Mouse (Mus musculus): Measurements from ENCODE around the gene Trpm7. TPM values are rescaled to one million over a fixed set of nuclear protein-coding genes. Genes with fewer than 3 reads are reported as not detected.
"Not testable (repeated sequence)": the region's sequence is repeated elsewhere in the genome, so short reads cannot be mapped to it uniquely, and the experiment has no call there.

Trpm7 gene
- polyA plus RNA-seq, 1 experiment from 2014 or later, result 18.6 TPM

GRCm38 (mm10) chr2:126885871-126886270, 9.8 kb upstream of the Trpm7 start:
- H3K9ac ChIP-seq, result no peak overlapping the region
- 52% methylated on average over 2 of the region's 2 CpGs for WGBS (ENCODE audit: insufficient replicate concordance)
- no peaks in the 10 kb centered on the region for H3K36me3 ChIP-seq (replicated peaks)
- no peaks in the 10 kb centered on the region for H3K9me3 ChIP-seq (replicated peaks)
- H3K4me2 ChIP-seq, result no peak overlapping the region
- H3K4me1 ChIP-seq (replicated peaks), result no peaks in the 10 kb centered on the region
- H3K27ac ChIP-seq (replicated peaks), result no peak overlapping the region
- H3K27me3 ChIP-seq, result no peaks in the 10 kb centered on the region
- ATAC-seq (ENCODE audit: insufficient read depth), result no peak
- no peak overlapping the region for H3K4me3 ChIP-seq (replicated peaks)

- 28% methylated on average over 2 of the region's 2 CpGs for WGBS (ENCODE audit: insufficient replicate concordance)
- H3K4me2 ChIP-seq; H3K4me1 ChIP-seq (replicated peaks); H3K4me3 ChIP-seq (replicated peaks); H3K9me3 ChIP-seq (replicated peaks); H3K9ac ChIP-seq; H3K27ac ChIP-seq (replicated peaks); H3K27me3 ChIP-seq; ATAC-seq (ENCODE audit: insufficient read depth); H3K36me3 ChIP-seq (replicated peaks): not testable (repeated sequence)
Observed at GRCm38 (mm10) chr2:126882711-126883110, 6.7 kb upstream of the Trpm7 start.

- no peak overlapping the region for H3K4me3 ChIP-seq (replicated peaks)
- H3K27ac ChIP-seq (replicated peaks), result no peak overlapping the region
- H3K9ac ChIP-seq, result no peak overlapping the region
- no peak overlapping the region for H3K4me2 ChIP-seq
- H3K36me3 ChIP-seq (replicated peaks), result no peaks in the 10 kb centered on the region
- WGBS (ENCODE audit: insufficient replicate concordance), result 87% methylated on average over 1 of the region's 1 CpGs
- H3K4me1 ChIP-seq (replicated peaks), result peaks cover 22% of the 10 kb centered on the region
- no peaks in the 10 kb centered on the region for H3K27me3 ChIP-seq
- H3K9me3 ChIP-seq (replicated peaks), result no peaks in the 10 kb centered on the region
- ATAC-seq (ENCODE audit: insufficient read depth), result no peak
Observed at GRCm38 (mm10) chr2:126877991-126878390, 2.0 kb upstream of the Trpm7 start.

- whole genome bisulfite sequencing (ENCODE audit: insufficient replicate concordance), result 0% methylated on average over 18 of the region's 18 CpGs
- Histone ChIP-seq H3K27ac (replicated peaks) (peak overlapping the region; percentile 100), H3K9me3 (replicated peaks) (no peaks in the 10 kb centered on the region), H3K27me3 (no peaks in the 10 kb centered on the region), H3K36me3 (replicated peaks) (no peaks in the 10 kb centered on the region), H3K4me1 (replicated peaks) (peaks cover 27% of the 10 kb centered on the region), H3K9ac (peak overlapping the region; percentile 85), H3K4me2 (peak overlapping the region; percentile 90), H3K4me3 (replicated peaks) (peak overlapping the region; percentile 78)
- peak; percentile 49 for ATAC-seq (ENCODE audit: insufficient read depth)
Observed at GRCm38 (mm10) chr2:126875516-126875835, 554 bp downstream of the Trpm7 start.

DNA sequence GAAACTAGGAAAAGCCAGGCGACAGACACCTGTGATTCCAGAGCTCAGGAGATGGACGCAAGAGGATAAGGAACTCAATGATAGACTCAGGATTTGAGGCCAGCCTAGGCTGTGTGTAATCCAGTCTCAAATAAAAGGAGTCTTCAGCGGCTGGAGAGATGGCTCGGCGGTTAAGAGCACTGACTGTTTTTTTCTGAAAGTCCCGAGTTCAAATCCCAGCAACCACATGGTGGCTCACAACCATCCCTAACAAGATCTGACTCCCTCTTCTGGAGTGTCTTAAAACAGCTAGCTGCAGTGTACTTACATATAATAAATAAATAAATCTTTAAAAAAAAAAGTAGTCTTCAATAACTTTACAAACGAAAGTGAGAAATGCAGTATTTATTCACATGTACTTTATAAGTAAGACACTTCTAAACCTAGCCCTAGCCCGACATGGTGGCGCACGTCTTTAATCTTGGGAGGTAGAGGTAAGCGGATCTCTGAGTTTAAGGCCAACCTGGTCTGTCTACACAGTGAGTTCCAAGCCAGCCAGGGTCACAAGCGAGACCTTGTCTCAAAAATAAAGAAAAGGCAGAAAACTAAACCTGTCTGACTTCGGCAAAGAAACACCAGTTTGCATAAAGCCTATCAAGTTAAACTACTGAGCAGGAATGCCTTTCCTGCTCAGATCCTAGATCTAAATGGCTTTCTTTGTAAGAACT, 1.1 kb downstream of the Trpm7 start:
- Histone ChIP-seq H3K9me3 (replicated peaks) (no peaks in the 10 kb centered on the region), H3K4me2 (peak overlapping the region; percentile 90), H3K4me3 (replicated peaks) (peak overlapping the region; percentile 78), H3K9ac (peak overlapping the region; percentile 85), H3K27me3 (no peaks in the 10 kb centered on the region), H3K27ac (replicated peaks) (peak overlapping the region; percentile 100), H3K36me3 (replicated peaks) (no peaks in the 10 kb centered on the region), H3K4me1 (replicated peaks) (peaks cover 27% of the 10 kb centered on the region)
- ATAC-seq (ENCODE audit: insufficient read depth), result no peak
- whole genome bisulfite sequencing (ENCODE audit: insufficient replicate concordance), result 19% methylated on average over 13 of the region's 13 CpGs

GRCm38 (mm10) chr2:126866301-126866700, 9.7 kb downstream of the Trpm7 start:
- H3K9ac ChIP-seq, result no peak overlapping the region
- WGBS (ENCODE audit: insufficient replicate concordance), result 49% methylated on average over 1 of the region's 1 CpGs
- H3K9me3 ChIP-seq (replicated peaks), result no peaks in the 10 kb centered on the region
- ATAC-seq (ENCODE audit: insufficient read depth), result no peak
- no peak overlapping the region for H3K4me3 ChIP-seq (replicated peaks)
- no peaks in the 10 kb centered on the region for H3K36me3 ChIP-seq (replicated peaks)
- H3K27me3 ChIP-seq, result no peaks in the 10 kb centered on the region
- H3K27ac ChIP-seq (replicated peaks), result no peak overlapping the region
- peaks cover 16% of the 10 kb centered on the region for H3K4me1 ChIP-seq (replicated peaks)
- no peak overlapping the region for H3K4me2 ChIP-seq

DNA sequence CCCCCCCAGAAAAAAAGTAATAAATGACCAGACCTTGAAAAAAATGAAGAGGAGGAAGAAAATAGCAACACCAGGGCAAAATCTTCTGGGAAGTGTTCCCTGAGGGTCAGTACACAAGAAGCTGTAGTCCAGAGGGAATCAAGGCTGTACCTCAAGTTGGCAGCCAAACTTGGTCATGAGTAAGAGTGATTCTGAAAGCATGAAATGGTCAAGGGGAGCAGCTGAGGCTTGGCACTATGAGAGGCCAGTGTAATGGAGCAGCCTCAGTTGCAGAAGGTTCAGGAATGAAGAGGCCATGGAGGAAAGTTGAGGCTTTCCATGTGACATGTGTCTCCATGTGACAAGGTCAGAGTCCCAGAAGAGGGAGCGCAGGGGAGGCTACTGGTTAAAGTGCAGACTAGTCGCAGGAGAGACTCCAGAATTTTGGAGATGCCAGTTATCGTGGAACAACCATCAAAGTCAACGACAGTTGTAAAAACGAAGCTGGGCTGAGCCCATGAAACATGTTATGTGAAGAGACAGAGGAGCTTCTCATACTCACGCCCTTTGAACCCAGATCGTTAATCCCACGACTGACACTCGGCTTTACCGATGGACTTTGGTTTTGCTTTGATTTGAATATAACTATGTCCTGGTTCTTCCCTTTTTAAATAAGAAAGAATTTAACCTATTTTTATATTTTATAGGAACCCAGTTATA, 10.4 kb downstream of the Trpm7 start:
- Histone ChIP-seq H3K4me3 (replicated peaks) (no peak overlapping the region), H3K36me3 (replicated peaks) (no peaks in the 10 kb centered on the region), H3K27ac (replicated peaks) (no peak overlapping the region), H3K9me3 (replicated peaks) (no peaks in the 10 kb centered on the region), H3K4me1 (replicated peaks) (peaks cover 16% of the 10 kb centered on the region), H3K27me3 (no peaks in the 10 kb centered on the region), H3K9ac (no peak overlapping the region), H3K4me2 (peak overlapping the region; percentile 2; the same call in 1 of the 2 replicates)
- 0 out of 2 replicates have a peak, but pooled peaks have one; percentile 40 for ATAC-seq (ENCODE audit: insufficient read depth)
- 82% methylated on average over 10 of the region's 10 CpGs for WGBS (ENCODE audit: insufficient replicate concordance)

DNA sequence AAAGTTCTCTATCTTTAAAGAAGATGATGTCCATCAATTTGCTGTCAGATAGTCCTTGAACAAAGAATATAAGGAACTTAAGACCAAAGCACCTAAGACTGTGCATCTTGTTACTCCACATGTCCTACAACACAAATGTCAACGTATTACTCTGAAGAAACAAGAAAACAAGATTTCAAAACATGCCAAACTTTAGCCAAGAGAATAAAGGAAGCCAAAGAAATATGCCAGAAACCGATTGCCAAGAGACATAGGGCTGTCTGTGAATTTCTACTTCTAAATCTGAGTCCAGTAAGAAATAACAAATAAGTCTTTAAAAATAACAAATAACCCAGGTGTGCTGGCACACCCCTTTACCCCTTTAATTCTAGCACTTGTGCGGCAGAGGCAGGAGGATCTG, 11.0 kb downstream of the Trpm7 start:
- H3K36me3 ChIP-seq (replicated peaks), result no peaks in the 10 kb centered on the region
- H3K4me3 ChIP-seq (replicated peaks), result no peak overlapping the region
- no peaks in the 10 kb centered on the region for H3K27me3 ChIP-seq
- WGBS (ENCODE audit: insufficient replicate concordance), result 83% methylated on average over 3 of the region's 3 CpGs
- no peak for ATAC-seq (ENCODE audit: insufficient read depth)
- H3K4me1 ChIP-seq (replicated peaks), result peaks cover 18% of the 10 kb centered on the region
- no peaks in the 10 kb centered on the region for H3K9me3 ChIP-seq (replicated peaks)
- H3K9ac ChIP-seq, result no peak overlapping the region
- H3K27ac ChIP-seq (replicated peaks), result no peak overlapping the region
- no peak overlapping the region for H3K4me2 ChIP-seq

DNA sequence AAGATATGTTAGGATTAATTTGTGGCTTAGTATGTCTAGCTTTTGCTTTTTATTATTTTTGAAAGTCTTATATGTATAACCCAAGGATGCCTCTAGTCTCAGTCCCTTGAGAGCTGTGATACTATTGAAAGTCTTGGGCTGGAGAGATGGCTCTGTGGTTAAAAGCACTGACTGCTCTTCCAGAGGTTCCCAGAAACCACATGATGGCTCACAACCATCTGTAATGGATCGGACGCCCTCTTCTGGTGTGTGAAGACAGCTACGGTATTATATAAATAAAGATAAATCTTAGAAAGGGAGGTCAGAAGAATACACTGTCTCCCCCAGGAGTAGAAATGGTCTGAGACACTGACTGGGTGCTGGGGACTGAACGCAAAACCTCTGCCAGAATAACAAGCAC, 31.3 kb downstream of the Trpm7 start:
- no peaks in the 10 kb centered on the region for H3K9me3 ChIP-seq (replicated peaks)
- 74% methylated on average over 4 of the region's 4 CpGs for WGBS (ENCODE audit: insufficient replicate concordance)
- no peaks in the 10 kb centered on the region for H3K27me3 ChIP-seq
- peaks cover 52% of the 10 kb centered on the region for H3K36me3 ChIP-seq (replicated peaks)
- no peak overlapping the region for H3K4me3 ChIP-seq (replicated peaks)
- no peak for ATAC-seq (ENCODE audit: insufficient read depth)
- no peak overlapping the region for H3K9ac ChIP-seq
- H3K4me2 ChIP-seq, result no peak overlapping the region
- H3K27ac ChIP-seq (replicated peaks), result no peak overlapping the region
- no peaks in the 10 kb centered on the region for H3K4me1 ChIP-seq (replicated peaks)

DNA sequence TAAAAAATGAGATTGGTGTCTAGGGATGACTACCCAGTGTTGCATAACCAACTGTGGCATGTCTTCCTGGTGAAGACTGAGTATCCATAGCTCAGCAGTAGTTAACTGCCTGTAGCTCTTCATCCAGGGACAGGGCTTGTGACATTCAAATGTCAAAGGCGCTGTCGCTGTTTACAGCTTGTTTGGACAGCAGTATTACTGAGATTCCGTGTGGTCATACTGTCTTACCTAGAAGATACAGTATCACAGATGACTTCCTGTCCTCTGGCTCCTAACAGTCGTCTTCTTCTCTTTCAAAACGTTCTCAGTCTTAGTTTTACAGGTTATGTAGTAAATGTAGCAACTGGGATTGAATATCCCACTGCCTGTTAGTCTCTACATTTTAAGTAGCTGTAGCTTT, 37.2 kb downstream of the Trpm7 start:
- H3K36me3 ChIP-seq (replicated peaks), result peaks cover 68% of the 10 kb centered on the region
- 73% methylated on average over 5 of the region's 5 CpGs for WGBS (ENCODE audit: insufficient replicate concordance)
- no peaks in the 10 kb centered on the region for H3K4me1 ChIP-seq (replicated peaks)
- no peak overlapping the region for H3K9ac ChIP-seq
- no peak overlapping the region for H3K4me2 ChIP-seq
- no peak overlapping the region for H3K4me3 ChIP-seq (replicated peaks)
- no peak for ATAC-seq (ENCODE audit: insufficient read depth)
- H3K27ac ChIP-seq (replicated peaks), result no peak overlapping the region
- H3K9me3 ChIP-seq (replicated peaks), result no peaks in the 10 kb centered on the region
- no peaks in the 10 kb centered on the region for H3K27me3 ChIP-seq

GRCm38 (mm10) chr2:126817414-126817813, 58.6 kb downstream of the Trpm7 start:
- H3K9me3 ChIP-seq (replicated peaks), result no peaks in the 10 kb centered on the region
- H3K4me3 ChIP-seq (replicated peaks), result no peak overlapping the region
- ATAC-seq (ENCODE audit: insufficient read depth), result peak; percentile 56
- H3K27me3 ChIP-seq, result no peaks in the 10 kb centered on the region
- no peak overlapping the region for H3K9ac ChIP-seq
- H3K36me3 ChIP-seq (replicated peaks), result peaks cover 46% of the 10 kb centered on the region
- 69% methylated on average over 2 of the region's 2 CpGs for WGBS (ENCODE audit: insufficient replicate concordance)
- peaks cover 37% of the 10 kb centered on the region for H3K4me1 ChIP-seq (replicated peaks)
- no peak overlapping the region for H3K4me2 ChIP-seq
- H3K27ac ChIP-seq (replicated peaks), result peak overlapping the region; percentile 61

All from liver, embryonic 15.5 days (tissue).